Mouse (Mus musculus) liver, embryonic 14.5 days (tissue): Measurements from ENCODE around the gene Ppa1. TPM values are rescaled to one million over a fixed set of nuclear protein-coding genes. Genes with fewer than 3 reads are reported as not detected.

Source experiments
- ATAC-seq: fragments of 200-750 bp; cut with Nextera tagmentation; 2 replicates; pipeline ENCODE4 v1.8.0; 2017; ENCODE audit warnings: moderate number of reproducible peaks, mild to moderate bottlenecking, moderate library complexity; ENCODE audit not compliant: insufficient read depth
- DNase-seq, 3 experiments: peaks; one replicate each; pipeline ENCODE4 v3.0.0-alpha.2; 2012 to 2013; ENCODE audit warnings: low read depth in 3 of 3, low spot score in 3 of 3
- H3K27ac ChIP-seq: fragments of 300-500 bp; sonication (generic); 2 replicates; pipeline ENCODE4 v1.5.1; 2014; ENCODE audit warnings: moderate library complexity, mild to moderate bottlenecking, control low read depth, inconsistent platforms
- H3K27me3 ChIP-seq: fragments of 300-500 bp; sonication (generic); 2 replicates; pipeline ENCODE4 v1.6.1; 2014; ENCODE audit warnings: mild to moderate bottlenecking, low read length, moderate library complexity; ENCODE audit not compliant: control insufficient read depth, insufficient read depth
- H3K36me3 ChIP-seq: fragments of 300-500 bp; sonication (generic); replicated peaks from 2 replicates; pipeline ENCODE4 v1.6.1; 2014; ENCODE audit warnings: low read depth; ENCODE audit not compliant: control insufficient read depth, insufficient read depth
- H3K4me1 ChIP-seq, 2 experiments: fragments of 200-500 bp in 1 of 2; fragments of 300-500 bp in 1 of 2; sonication (generic) in 1 of 2; replicated peaks; 2 replicates each; pipeline ENCODE4 v1.6.1; 2012 to 2014; ENCODE audit warnings: antibody characterized with exemption in 1 of 2, inconsistent platforms in 1 of 2, low read length in 1 of 2; ENCODE audit not compliant: control insufficient read depth in 2 of 2, insufficient read depth in 2 of 2
- H3K4me2 ChIP-seq: fragments of 300-500 bp; sonication (generic); 2 replicates; pipeline ENCODE4 v1.6.1; 2014; ENCODE audit warnings: low read depth, mild to moderate bottlenecking, control low read depth, moderate library complexity
- H3K4me3 ChIP-seq, 2 experiments: fragments of 200-500 bp in 1 of 2; fragments of 300-500 bp in 1 of 2; sonication (generic) in 1 of 2; 2 replicates each; pipeline ENCODE4 v1.5.1; 2012 to 2014; ENCODE audit warnings: low read depth in 2 of 2, low read length in 2 of 2, mild to moderate bottlenecking in 2 of 2, control low read depth in 1 of 2, inconsistent platforms in 1 of 2, moderate library complexity in 1 of 2; ENCODE audit not compliant: insufficient read depth in 1 of 2
- H3K9ac ChIP-seq: fragments of 300-500 bp; sonication (generic); replicated peaks from 2 replicates; pipeline ENCODE4 v1.6.1; 2014; ENCODE audit warnings: mild to moderate bottlenecking, control low read depth, moderate library complexity
- H3K9me3 ChIP-seq: fragments of 300-500 bp; sonication (generic); 2 replicates; pipeline ENCODE4 v1.6.1; 2016; ENCODE audit warnings: low read length, mixed read lengths; ENCODE audit not compliant: control insufficient read depth
- CTCF ChIP-seq: IDR thresholded peaks from 2 replicates; pipeline ENCODE4 v1.5.1; 2016; ENCODE audit warnings: antibody characterized with exemption, low read depth, control low read depth
- EP300 ChIP-seq: IDR thresholded peaks from 2 replicates; pipeline ENCODE4 v1.6.1; 2016; ENCODE audit warnings: antibody characterized with exemption, low read depth
- WGBS: fragments of 180-500 bp; shearing (Covaris S2); extraction: QIAGEN DNeasy Blood & Tissue Kit; methylation state at CpG from one replicate; pipeline ENCODE4 v1.1.7; 2014; ENCODE audit not compliant: insufficient replicate concordance; 5-methylcytosine and 5-hydroxymethylcytosine counted together
- polyA plus RNA-seq, 2 experiments: library from polyadenylated mRNA; depleted of rRNA in 1 of 2; stranded (reverse) in 1 of 2; unstranded in 1 of 2; fragments of >200 nt; fragmentation: Nextera tagmentation in 1 of 2; extraction: Ambion mirVana in 1 of 2; gene quantifications; 2 replicates each; pipeline versions ENCODE4 v1.2.1 to v1.2.3; 2012 to 2014

Ppa1 gene
- polyA plus RNA-seq, 2 experiments = 51.8 to 98.1 TPM

GRCm38 (mm10) chr10:61722215-61722614 is 73.9 kb downstream of the Ppa1 start:
- Histone ChIP-seq H3K27me3 (no peaks in the 10 kb centered on the region), H3K4me3 (no peak overlapping the region), H3K4me1 (no peaks in the 10 kb centered on the region), H3K9ac (no peak overlapping the region), H3K4me2 (no peak overlapping the region), H3K9me3 (no peaks in the 10 kb centered on the region), H3K36me3 (no peaks in the 10 kb centered on the region), H3K27ac (no peak overlapping the region)
- no peak for ATAC-seq
- 57% methylated on average over 3 of the region's 3 CpGs for WGBS
- no peak for DNase-seq
- TF ChIP-seq CTCF (no peak), EP300 (no peak)

GRCm38 (mm10) chr10:61723271-61723670 is 74.9 kb downstream of the Ppa1 start:
- H3K9me3 ChIP-seq = no peaks in the 10 kb centered on the region
- H3K4me1 ChIP-seq = no peaks in the 10 kb centered on the region
- no peaks in the 10 kb centered on the region for H3K27me3 ChIP-seq
- no peak for ATAC-seq
- no peak for DNase-seq
- no peak for TF ChIP-seq CTCF
- no peak for TF ChIP-seq EP300
- H3K4me3 ChIP-seq = no peak overlapping the region
- H3K27ac ChIP-seq = no peak overlapping the region
- no peaks in the 10 kb centered on the region for H3K36me3 ChIP-seq
- H3K4me2 ChIP-seq = no peak overlapping the region
- H3K9ac ChIP-seq = no peak overlapping the region
- whole genome bisulfite sequencing = 56% methylated on average over 6 of the region's 6 CpGs

Other genes with a start within 250 kb of the Ppa1 start
- 0.58 and 0.64 TPM in 2 replicates for gene Nodal, start 230.6 kb upstream of the Ppa1 start, polyA plus RNA-seq (2012; rRNA removed)
- 0.57 and 0.72 TPM in 2 replicates for gene Nodal, start 230.6 kb upstream of the Ppa1 start, polyA plus RNA-seq (2014; fragmentation: Nextera tagmentation; extraction: Ambion mirVana)
- 17.6 and 23.1 TPM in 2 replicates for gene Eif4ebp2, start 195.9 kb upstream of the Ppa1 start, polyA plus RNA-seq (2012; rRNA removed)
- gene Eif4ebp2, start 195.9 kb upstream of the Ppa1 start, polyA plus RNA-seq (2014; fragmentation: Nextera tagmentation; extraction: Ambion mirVana) = 24.3 and 25.3 TPM in 2 replicates
- 6.2 and 6.4 TPM in 2 replicates for gene Lrrc20, start 172.8 kb upstream of the Ppa1 start, polyA plus RNA-seq (2012; rRNA removed)
- 6.1 and 7.7 TPM in 2 replicates for gene Lrrc20, start 172.8 kb upstream of the Ppa1 start, polyA plus RNA-seq (2014; fragmentation: Nextera tagmentation; extraction: Ambion mirVana)
- gene Npffr1, start 53.1 kb upstream of the Ppa1 start, polyA plus RNA-seq (2012; rRNA removed) = 0.01 TPM in 1 of 2 replicates, not detected in the other
- not detected in 2 replicates for gene Npffr1, start 53.1 kb upstream of the Ppa1 start, polyA plus RNA-seq (2014; fragmentation: Nextera tagmentation; extraction: Ambion mirVana)
- 31.7 and 39.0 TPM in 2 replicates for gene Sar1a, start 31.7 kb downstream of the Ppa1 start, polyA plus RNA-seq (2012; rRNA removed)
- gene Sar1a, start 31.7 kb downstream of the Ppa1 start, polyA plus RNA-seq (2014; fragmentation: Nextera tagmentation; extraction: Ambion mirVana) = 78.7 and 80.1 TPM in 2 replicates
- gene Tysnd1, start 47.0 kb downstream of the Ppa1 start, polyA plus RNA-seq (2012; rRNA removed) = 16.2 and 20.9 TPM in 2 replicates
- 13.9 and 14.2 TPM in 2 replicates for gene Tysnd1, start 47.0 kb downstream of the Ppa1 start, polyA plus RNA-seq (2014; fragmentation: Nextera tagmentation; extraction: Ambion mirVana)
- 1.4 and 2.1 TPM in 2 replicates for gene Aifm2, start 66.7 kb downstream of the Ppa1 start, polyA plus RNA-seq (2012; rRNA removed)
- 2.7 and 3.2 TPM in 2 replicates for gene Aifm2, start 66.7 kb downstream of the Ppa1 start, polyA plus RNA-seq (2014; fragmentation: Nextera tagmentation; extraction: Ambion mirVana)
- 1.1 and 1.7 TPM in 2 replicates for gene H2afy2, start 135.6 kb downstream of the Ppa1 start, polyA plus RNA-seq (2012; rRNA removed)
- 1.1 and 1.5 TPM in 2 replicates for gene H2afy2, start 135.6 kb downstream of the Ppa1 start, polyA plus RNA-seq (2014; fragmentation: Nextera tagmentation; extraction: Ambion mirVana)